ENCODE assay signal across 17 mouse cellular contexts in genomic region chr7:4503858-4504257, GRCm38 (mm10). TPM values are rescaled to one million over a fixed set of nuclear protein-coding genes. Genes with fewer than 3 reads are reported as not detected.
DNase-seq lines count a peak whose midpoint lies in the region; ATAC-seq and TF ChIP-seq lines count a peak whose summit lies in the region.
"Had no signal": no experiment of that assay in that cellular context is flagged by ENCODE, and none has a peak within 500 bp of the region (broad histone marks: within the 10 kb centered on the region; RNA-seq: fewer than 3 reads in every experiment).

No protein-coding gene starts in this region.

- WGBS in heart, embryonic 11.5 days (ENCODE audit: insufficient replicate concordance), result 81% methylated on average over 5 of the region's 5 CpGs
- 80% methylated on average over 5 of the region's 5 CpGs for WGBS in liver, adult 2 months
- 57% methylated on average over 5 of the region's 5 CpGs for WGBS in liver, embryonic 11.5 days

- H3K4me3 ChIP-seq in heart, embryonic 11.5 days (ENCODE audit: low read depth, low read length), result no peak overlapping the region
- no peak overlapping the region for H3K4me3 ChIP-seq in liver, adult 2 months (ENCODE audit: insufficient read depth, low read depth, low read length)
- H3K4me3 ChIP-seq in liver, embryonic 11.5 days (ENCODE audit: low read depth, low read length), result no peak overlapping the region
- H3K4me3 ChIP-seq: hindbrain, embryonic 12.5 days; layer of hippocampus, adult 2 months had no signal

- peaks cover 19% of the 10 kb centered on the region for H3K79me2 ChIP-seq in liver, adult 2 months (ENCODE audit: control insufficient read depth, insufficient read depth, low read length)

- H3K27ac ChIP-seq in heart, embryonic 11.5 days (ENCODE audit: low read depth, low read length), result 0 out of 2 replicates have a peak overlapping the region, but pooled peaks have one; percentile 15
- peak overlapping the region; percentile 67; the same call in 1 of the 2 replicates for H3K27ac ChIP-seq in liver, adult 2 months (replicated peaks; ENCODE audit: insufficient read depth, low read depth, low read length)
- H3K27ac ChIP-seq in liver, embryonic 11.5 days (ENCODE audit: low read depth, low read length), result peak overlapping the region; percentile 74
- H3K27ac ChIP-seq: hindbrain, embryonic 12.5 days; layer of hippocampus, adult 2 months had no signal

- H3K9ac ChIP-seq in heart, embryonic 11.5 days (ENCODE audit: low read depth, low read length), result no peak overlapping the region
- no peak overlapping the region for H3K9ac ChIP-seq in liver, adult 2 months (ENCODE audit: low read depth, low read length)
- H3K9ac ChIP-seq in liver, embryonic 11.5 days (ENCODE audit: low read depth, low read length), result no peak overlapping the region
- H3K9ac ChIP-seq: hindbrain, embryonic 12.5 days had no signal

- H3K36me3 ChIP-seq in heart, embryonic 11.5 days (ENCODE audit: control insufficient read depth, insufficient read depth, low read length), result no peaks in the 10 kb centered on the region
- H3K36me3 ChIP-seq in liver, adult 2 months (ENCODE audit: control insufficient read depth, insufficient read depth, low read length), result no peaks in the 10 kb centered on the region
- H3K36me3 ChIP-seq in liver, embryonic 11.5 days (ENCODE audit: control insufficient read depth, insufficient read depth, low read length), result no peaks in the 10 kb centered on the region
- H3K36me3 ChIP-seq: hindbrain, embryonic 12.5 days had no signal

- intact Hi-C loops in heart, postnatal 25 days (cut with DNase I), result loop anchor here (10.0 kb wide), 1 partner anchor 369 kb away; the partner anchor contains the start of gene Leng8

- H3K9me3 ChIP-seq in heart, embryonic 11.5 days (replicated peaks; ENCODE audit: control insufficient read depth, low read length), result no peaks in the 10 kb centered on the region
- no peaks in the 10 kb centered on the region for H3K9me3 ChIP-seq in liver, embryonic 11.5 days (ENCODE audit: control insufficient read depth, low read length)
- H3K9me3 ChIP-seq: hindbrain, embryonic 12.5 days had no signal

- no peak for ATAC-seq in heart, embryonic 11.5 days (replicated peaks; ENCODE audit: insufficient number of reproducible peaks, low FRiP score, low TSS enrichment)
- ATAC-seq in liver, embryonic 11.5 days (replicated peaks; ENCODE audit: low FRiP score), result no peak
- ATAC-seq in monocyte, adult 5-6 weeks (replicated peaks; ENCODE audit: insufficient number of reproducible peaks, low FRiP score, low TSS enrichment, poor library complexity, severe bottlenecking), result peak; percentile 23; the same call in 1 of the 2 replicates

- no peak for TF ChIP-seq CTCF in liver, adult 2 months (IDR thresholded peaks at IDR 0.05; ENCODE audit: low read depth, low read length)

- no peak overlapping the region for H3K4me2 ChIP-seq in heart, embryonic 11.5 days
- H3K4me2 ChIP-seq in liver, embryonic 11.5 days, result no peak overlapping the region
- H3K4me2 ChIP-seq: hindbrain, embryonic 12.5 days had no signal

- DNase-seq in heart, postnatal 25 days (ENCODE audit: low spot score), result no peak
- DNase-seq in liver, adult 2 months (ENCODE audit: extremely low read depth, low read depth, low spot score), result no peak
- no peak for DNase-seq in liver
- DNase-seq in liver, embryonic 11.5 days (ENCODE audit: low spot score), result no peak
- DNase-seq in frontal cortex, postnatal 25 days (ENCODE audit: low spot score in 2 of 2), result no peak
- DNase-seq in urinary bladder, postnatal 14 days (ENCODE audit: low spot score), result no peak
- DNase-seq: adrenal gland, postnatal 10 days; left cerebral cortex, postnatal 4 days; lung, adult 2 months; lung, postnatal 36 days; midbrain, embryonic 14.5 days; right cerebral cortex, adult 18-20 months; spleen, adult 18-20 months had no signal

- peaks cover 21% of the 10 kb centered on the region for H3K4me1 ChIP-seq in heart, embryonic 11.5 days (ENCODE audit: control insufficient read depth, insufficient read depth, low read length)
- H3K4me1 ChIP-seq in liver, adult 2 months (ENCODE audit: control insufficient read depth, insufficient read depth, low read length), result peaks cover 9% of the 10 kb centered on the region
- H3K4me1 ChIP-seq in liver, embryonic 11.5 days (replicated peaks; ENCODE audit: control insufficient read depth, insufficient read depth, low read length), result peaks cover 36% of the 10 kb centered on the region

- no peak for TF ChIP-seq POLR2A in liver, adult 2 months (IDR thresholded peaks at IDR 0.05; ENCODE audit: extremely low read depth, insufficient read depth, low read length)

- H3K27me3 ChIP-seq in heart, embryonic 11.5 days (ENCODE audit: control insufficient read depth, insufficient read depth, low read length), result no peaks in the 10 kb centered on the region
- H3K27me3 ChIP-seq in liver, adult 2 months (ENCODE audit: control insufficient read depth, insufficient read depth, low read length), result no peaks in the 10 kb centered on the region
- H3K27me3 ChIP-seq in liver, embryonic 11.5 days (replicated peaks; ENCODE audit: control insufficient read depth, insufficient read depth, low read length), result no peaks in the 10 kb centered on the region

RNA-seq across cellular contexts. Expression of gene Ppp1r12c, which starts 2.4 kb away (rescaled TPM):
- polyA plus RNA-seq in heart, embryonic 11.5 days (2014; fragmentation: Nextera tagmentation; extraction: Ambion mirVana), result 32.9 and 33.4 TPM in 2 replicates
- 10 to 100 TPM; 54.7 to 61.2 TPM for total RNA-seq in heart, postnatal 25 days (2021)
- total RNA-seq in liver, adult 2 months (2014; rRNA removed), result 21.2 and 21.8 TPM in 2 replicates
- polyA plus RNA-seq in liver, adult 2 months (2012; rRNA removed), result 13.4 and 22.2 TPM in 2 replicates
- 46.2 and 48.0 TPM in 2 replicates for polyA plus RNA-seq in liver, embryonic 11.5 days (2014; fragmentation: Nextera tagmentation; extraction: Ambion mirVana)
- total RNA-seq in monocyte, adult 5-6 weeks (2017), result 272 to 296 TPM (median 283 TPM) in 3 replicates

RNA-seq across cellular contexts. Expression of gene Tnnt1, which starts 12.3 kb away (rescaled TPM):
- 260 and 262 TPM in 2 replicates for polyA plus RNA-seq in heart, embryonic 11.5 days (2014; fragmentation: Nextera tagmentation; extraction: Ambion mirVana)
- 10 to 100 TPM; 26.1 to 30.7 TPM for total RNA-seq in heart, postnatal 25 days (2021)
- total RNA-seq in liver, adult 2 months (2014; rRNA removed), result 1.2 and 2.9 TPM in 2 replicates
- 0.20 and 0.61 TPM in 2 replicates for polyA plus RNA-seq in liver, adult 2 months (2012; rRNA removed)
- polyA plus RNA-seq in liver, embryonic 11.5 days (2014; fragmentation: Nextera tagmentation; extraction: Ambion mirVana), result 25.1 and 27.7 TPM in 2 replicates
- not detected in 3 replicates for total RNA-seq in monocyte, adult 5-6 weeks (2017)

RNA-seq across cellular contexts. Expression of gene Tnni3, which starts 20.2 kb away (rescaled TPM):
- polyA plus RNA-seq in heart, embryonic 11.5 days (2014; fragmentation: Nextera tagmentation; extraction: Ambion mirVana), result 1,570 and 1,662 TPM in 2 replicates
- total RNA-seq in heart, postnatal 25 days (2021), result over 10,000 TPM in 1 of 2 experiments, 1,000 to 10,000 TPM in 1; 9,719 to 10,316 TPM
- 0.54 TPM in 1 of 2 replicates, not detected in the other for total RNA-seq in liver, adult 2 months (2014; rRNA removed)
- 0.76 and 0.82 TPM in 2 replicates for polyA plus RNA-seq in liver, adult 2 months (2012; rRNA removed)
- 8.9 and 17.0 TPM in 2 replicates for polyA plus RNA-seq in liver, embryonic 11.5 days (2014; fragmentation: Nextera tagmentation; extraction: Ambion mirVana)
- 6.1 to 6.3 TPM in 2 of 3 replicates, not detected in the other for total RNA-seq in monocyte, adult 5-6 weeks (2017)

RNA-seq across cellular contexts. Expression of gene Dnaaf3, which starts 28.4 kb away (rescaled TPM):
- 0.19 and 0.44 TPM in 2 replicates for polyA plus RNA-seq in heart, embryonic 11.5 days (2014; fragmentation: Nextera tagmentation; extraction: Ambion mirVana)
- 1 to 10 TPM; 2.6 to 3.2 TPM for total RNA-seq in heart, postnatal 25 days (2021)
- total RNA-seq in liver, adult 2 months (2014; rRNA removed), result 0.09 TPM in 1 of 2 replicates, not detected in the other
- polyA plus RNA-seq in liver, adult 2 months (2012; rRNA removed), result 0.24 and 0.44 TPM in 2 replicates
- 0.22 and 0.45 TPM in 2 replicates for polyA plus RNA-seq in liver, embryonic 11.5 days (2014; fragmentation: Nextera tagmentation; extraction: Ambion mirVana)
- total RNA-seq in monocyte, adult 5-6 weeks (2017), result 0.85 to 2.0 TPM (median 1.8 TPM) in 3 replicates

RNA-seq across cellular contexts. Expression of gene Eps8l1, which starts 43.4 kb away (rescaled TPM):
- 2.8 and 4.6 TPM in 2 replicates for polyA plus RNA-seq in heart, embryonic 11.5 days (2014; fragmentation: Nextera tagmentation; extraction: Ambion mirVana)
- total RNA-seq in heart, postnatal 25 days (2021), result 1 to 10 TPM; 2.3 to 3.6 TPM
- 2.9 and 6.5 TPM in 2 replicates for total RNA-seq in liver, adult 2 months (2014; rRNA removed)
- 0.05 and 1.4 TPM in 2 replicates for polyA plus RNA-seq in liver, adult 2 months (2012; rRNA removed)
- polyA plus RNA-seq in liver, embryonic 11.5 days (2014; fragmentation: Nextera tagmentation; extraction: Ambion mirVana), result 2.0 and 2.6 TPM in 2 replicates
- 15.0 to 52.1 TPM (median 27.4 TPM) in 3 replicates for total RNA-seq in monocyte, adult 5-6 weeks (2017)

Comparison
In these comparisons a context has a peak if more than half of its experiments do, and no peak if none do; other contexts are left out.
1. H3K27ac ChIP-seq: peak in every context shown above with its lines; median percentile 74 in liver, embryonic 11.5 days; 67 in liver, adult 2 months; 15 in heart, embryonic 11.5 days.
2. RNA of gene Tnni3, which starts 20.2 kb away (total RNA-seq): 9,719 to 10,316 TPM in heart, postnatal 25 days; 6.1 to 6.3 TPM in monocyte, adult 5-6 weeks and 0.54 TPM in liver, adult 2 months; every median in the first group is over 1,000 times any median in the second.